Mouse (Mus musculus) right cerebral cortex, postnatal 10 days (tissue): ENCODE measurements around the gene Nfasc.

Source experiments
- DNase-seq, 2 experiments: peaks; one replicate each; pipeline ENCODE4 v3.0.0; 2021; ENCODE audit warnings: low spot score in 2 of 2

Gene Nfasc

GRCm38 (mm10) chr1:132541824-132542599 lies 199.6 kb downstream of the Nfasc start:
- no peak for DNase-seq

GRCm38 (mm10) chr1:132541171-132541823 lies 200.3 kb downstream of the Nfasc start:
- DNase-seq = no peak

GRCm38 (mm10) chr1:132540701-132541100 lies 200.9 kb downstream of the Nfasc start:
- no peak for DNase-seq

- no peak for DNase-seq
Observed at GRCm38 (mm10) chr1:132537736-132538135, 203.9 kb downstream of the Nfasc start.

GRCm38 (mm10) chr1:132536416-132536815 lies 205.2 kb downstream of the Nfasc start:
- no peak for DNase-seq

GRCm38 (mm10) chr1:132535541-132535940 lies 206.1 kb downstream of the Nfasc start:
- DNase-seq = no peak

- no peak for DNase-seq
Observed at GRCm38 (mm10) chr1:132533840-132534239, 207.8 kb downstream of the Nfasc start.

GRCm38 (mm10) chr1:132532521-132532920 lies 209.1 kb downstream of the Nfasc start:
- DNase-seq = no peak

GRCm38 (mm10) chr1:132530631-132531191 lies 210.9 kb downstream of the Nfasc start:
- no peak for DNase-seq

- DNase-seq = no peak
Observed at GRCm38 (mm10) chr1:132528647-132529334, 212.8 kb downstream of the Nfasc start.

GRCm38 (mm10) chr1:132528071-132528470 lies 213.5 kb downstream of the Nfasc start:
- no peak for DNase-seq

GRCm38 (mm10) chr1:132525832-132526231 lies 215.8 kb downstream of the Nfasc start:
- peak; percentile 85 to 89 for DNase-seq

GRCm38 (mm10) chr1:132523920-132524319 lies 217.7 kb downstream of the Nfasc start:
- peak in 1 of 2 experiments; percentile 47 for DNase-seq

GRCm38 (mm10) chr1:132523048-132523447 lies 218.5 kb downstream of the Nfasc start:
- DNase-seq = no peak

GRCm38 (mm10) chr1:132520764-132521163 lies 220.8 kb downstream of the Nfasc start:
- peak; percentile 78 for DNase-seq

GRCm38 (mm10) chr1:132519734-132520133 lies 221.9 kb downstream of the Nfasc start:
- no peak for DNase-seq

- DNase-seq = no peak
Observed at GRCm38 (mm10) chr1:132518621-132519020, 223.0 kb downstream of the Nfasc start.

- DNase-seq = peak; percentile 15 to 32
Observed at GRCm38 (mm10) chr1:132516776-132517175, 224.8 kb downstream of the Nfasc start.

- DNase-seq = peak in 1 of 2 experiments; percentile 24
Observed at GRCm38 (mm10) chr1:132515339-132515738, 226.3 kb downstream of the Nfasc start.
